Comparison of ENCODE assay signal across 8 mouse cellular contexts in the genomic region with DNA sequence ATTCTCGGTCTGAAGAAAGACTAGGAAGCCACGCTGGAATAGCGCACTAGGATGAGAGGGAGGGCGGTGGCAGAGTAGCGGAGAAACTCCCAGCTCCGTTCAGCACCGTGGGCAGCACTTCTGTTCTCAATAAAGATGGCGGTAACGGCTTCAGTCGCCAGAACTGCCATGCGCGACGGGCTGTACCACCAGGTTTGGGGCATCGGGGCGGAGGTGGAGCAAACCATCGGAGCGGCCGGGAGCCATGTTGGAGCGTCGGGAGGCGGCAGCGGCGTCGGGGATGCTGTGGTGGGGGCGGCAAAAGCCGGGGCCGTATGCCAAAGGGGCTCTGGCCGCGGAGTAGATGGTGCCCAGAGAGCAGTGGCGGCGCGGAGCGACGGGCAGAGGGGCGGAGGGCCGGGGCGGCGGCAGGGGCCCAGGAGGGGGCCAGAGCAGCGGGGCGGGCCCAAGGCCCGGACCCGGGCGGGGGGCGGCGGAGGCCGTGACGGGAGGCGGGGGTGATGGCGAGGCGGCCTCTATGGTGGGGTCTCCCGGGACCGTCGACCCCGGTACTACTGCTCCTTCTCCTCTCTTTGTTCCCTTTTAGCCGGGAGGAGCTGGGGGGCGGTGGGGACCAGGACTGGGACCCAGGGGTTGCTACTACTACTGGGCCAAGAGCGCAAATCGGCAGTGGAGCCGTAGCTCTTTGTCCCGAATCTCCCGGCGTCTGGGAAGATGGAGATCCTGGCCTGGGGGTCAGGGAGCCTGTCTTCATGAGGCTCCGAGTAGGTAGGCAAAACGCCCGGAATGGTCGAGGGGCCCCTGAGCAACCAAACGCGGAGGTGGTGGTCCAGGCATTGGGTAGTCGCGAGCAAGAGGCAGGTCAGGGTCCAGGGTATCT. TPM values are rescaled to one million over a fixed set of nuclear protein-coding genes. Genes with fewer than 3 reads are reported as not detected.
DNase-seq lines count a peak whose midpoint lies in the region; ATAC-seq and TF ChIP-seq lines count a peak whose summit lies in the region.

A gene (plus strand): TSS at position 501 of the 880 bp plus-strand sequence.

- H3K9ac ChIP-seq in lung, embryonic 16.5 days (ENCODE audit: low read length): no peak within 1 kb of the TSS
- peak within 1 kb of the TSS; percentile 86 for H3K9ac ChIP-seq in forebrain, embryonic 13.5 days
- H3K9ac ChIP-seq in intestine, embryonic 16.5 days (ENCODE audit: low read depth, low read length): 0 out of 2 replicates have a peak within 1 kb of the TSS, but pooled peaks have one; percentile 18
- H3K9ac ChIP-seq in liver, adult 2 months (ENCODE audit: low read depth, low read length): no peak within 1 kb of the TSS

- H3K4me2 ChIP-seq in lung, embryonic 16.5 days (ENCODE audit: low read depth, low read length): peak within 1 kb of the TSS; percentile 65
- peak within 1 kb of the TSS; percentile 92 for H3K4me2 ChIP-seq in forebrain, embryonic 13.5 days
- peak within 1 kb of the TSS; percentile 56 for H3K4me2 ChIP-seq in intestine, embryonic 16.5 days (ENCODE audit: low read depth, low read length)

- no peaks in the 10 kb centered on the region for H3K36me3 ChIP-seq in lung, embryonic 16.5 days (ENCODE audit: control insufficient read depth, insufficient read depth, low read length)
- H3K36me3 ChIP-seq in forebrain, embryonic 13.5 days (ENCODE audit: poor library complexity, severe bottlenecking): peaks cover 34% of the 10 kb centered on the region
- no peaks in the 10 kb centered on the region for H3K36me3 ChIP-seq in intestine, embryonic 16.5 days (ENCODE audit: control insufficient read depth, insufficient read depth, low read length)
- H3K36me3 ChIP-seq in liver, adult 2 months (ENCODE audit: control insufficient read depth, insufficient read depth, low read length): no peaks in the 10 kb centered on the region

- H3K4me3 ChIP-seq in lung, embryonic 16.5 days (ENCODE audit: low read length): peak within 1 kb of the TSS; percentile 45
- H3K4me3 ChIP-seq in forebrain, embryonic 13.5 days: peak within 1 kb of the TSS; percentile 75
- H3K4me3 ChIP-seq in intestine, embryonic 16.5 days (ENCODE audit: low read length): peak within 1 kb of the TSS; percentile 45
- peak within 1 kb of the TSS; percentile 40; the same call in 1 of the 2 replicates for H3K4me3 ChIP-seq in liver, adult 2 months (ENCODE audit: insufficient read depth, low read depth, low read length)
- H3K4me3 ChIP-seq in olfactory bulb, adult 2 months (ENCODE audit: insufficient read depth, low read depth, low read length): peak within 1 kb of the TSS; percentile 86

- TF ChIP-seq POLR2A in liver, adult 2 months (IDR thresholded peaks at IDR 0.05; ENCODE audit: extremely low read depth, insufficient read depth, low read length): no peak
- TF ChIP-seq POLR2A in olfactory bulb, adult 2 months (IDR thresholded peaks at IDR 0.05; ENCODE audit: insufficient read depth, low read depth, low read length): peak; percentile 41; the same call in 1 of the 2 replicates

- H3K27ac ChIP-seq in lung, embryonic 16.5 days (ENCODE audit: low read length): no peak within 1 kb of the TSS
- H3K27ac ChIP-seq in forebrain, embryonic 13.5 days: peak within 1 kb of the TSS; percentile 74
- no peak within 1 kb of the TSS for H3K27ac ChIP-seq in intestine, embryonic 16.5 days (ENCODE audit: low read length)
- no peak within 1 kb of the TSS for H3K27ac ChIP-seq in liver, adult 2 months (replicated peaks; ENCODE audit: insufficient read depth, low read depth, low read length)
- H3K27ac ChIP-seq in olfactory bulb, adult 2 months (ENCODE audit: insufficient read depth, low read depth, low read length): 0 out of 2 replicates have a peak within 1 kb of the TSS, but pooled peaks have one; percentile 18

- TF ChIP-seq CTCF in liver, adult 2 months (IDR thresholded peaks at IDR 0.05; ENCODE audit: low read depth, low read length): no peak
- no peak for TF ChIP-seq CTCF in olfactory bulb, adult 2 months (IDR thresholded peaks at IDR 0.05; ENCODE audit: insufficient read depth, low read depth, low read length)

- no peak for DNase-seq in lung, postnatal 25 days (ENCODE audit: low spot score)
- DNase-seq in c-Kit-positive CD71-positive TER-119-positive erythroid progenitor cells, embryonic 14.5 days (ENCODE audit: low spot score): peak; percentile 47
- no peak for DNase-seq in liver, adult 2 months (ENCODE audit: extremely low read depth, low read depth, low spot score)
- DNase-seq in spleen, adult 12 weeks (ENCODE audit: low spot score): no peak

- H3K4me1 ChIP-seq in lung, embryonic 16.5 days (replicated peaks; ENCODE audit: control insufficient read depth, insufficient read depth, low read length): peaks cover 4% of the 10 kb centered on the region; the same call in 1 of the 2 replicates
- peaks cover 56% of the 10 kb centered on the region for H3K4me1 ChIP-seq in forebrain, embryonic 13.5 days
- peaks cover 11% of the 10 kb centered on the region for H3K4me1 ChIP-seq in intestine, embryonic 16.5 days (ENCODE audit: control insufficient read depth, insufficient read depth, low read length)
- H3K4me1 ChIP-seq in liver, adult 2 months (ENCODE audit: control insufficient read depth, insufficient read depth, low read length): peaks cover 4% of the 10 kb centered on the region; the same call in 1 of the 2 replicates
- H3K4me1 ChIP-seq in olfactory bulb, adult 2 months (ENCODE audit: control insufficient read depth, insufficient read depth, low read length): peaks cover 31% of the 10 kb centered on the region

- peaks cover 79% of the 10 kb centered on the region for H3K27me3 ChIP-seq in lung, embryonic 16.5 days (ENCODE audit: control insufficient read depth, insufficient read depth, low read depth, low read length)
- peaks cover 64% of the 10 kb centered on the region for H3K27me3 ChIP-seq in forebrain, embryonic 13.5 days
- peaks cover 61% of the 10 kb centered on the region for H3K27me3 ChIP-seq in intestine, embryonic 16.5 days (replicated peaks; ENCODE audit: control insufficient read depth, insufficient read depth, low read length)
- peaks cover 28% of the 10 kb centered on the region for H3K27me3 ChIP-seq in liver, adult 2 months (ENCODE audit: control insufficient read depth, insufficient read depth, low read length)

- no peaks in the 10 kb centered on the region for H3K79me2 ChIP-seq in liver, adult 2 months (ENCODE audit: control insufficient read depth, insufficient read depth, low read length)

- H3K9me3 ChIP-seq in lung, embryonic 16.5 days (ENCODE audit: control insufficient read depth, low read length): no peaks in the 10 kb centered on the region
- H3K9me3 ChIP-seq in forebrain, embryonic 13.5 days (replicated peaks): no peaks in the 10 kb centered on the region
- H3K9me3 ChIP-seq in intestine, embryonic 16.5 days (ENCODE audit: control insufficient read depth, low read length): no peaks in the 10 kb centered on the region

- WGBS in lung, embryonic 16.5 days: 3% methylated on average over 64 of the region's 70 CpGs
- WGBS in forebrain, embryonic 13.5 days: 1% methylated on average over 52 of the region's 70 CpGs
- WGBS in intestine, embryonic 16.5 days: 2% methylated on average over 69 of the region's 70 CpGs
- WGBS in liver, adult 2 months: 5% methylated on average over 65 of the region's 70 CpGs
- under 1% methylated on average over 63 of the region's 70 CpGs for WGBS in olfactory bulb, adult 2 months

- peak; percentile 65 for ATAC-seq in lung, embryonic 16.5 days (ENCODE audit: low read depth)
- peak; percentile 78 for ATAC-seq in forebrain, embryonic 13.5 days
- peak; percentile 19; the same call in 1 of the 2 replicates for ATAC-seq in intestine, embryonic 16.5 days

RNA-seq across cellular contexts. Expression of the gene that starts here (rescaled TPM):
- polyA plus RNA-seq in lung, embryonic 16.5 days (2015; fragmentation: Nextera tagmentation; extraction: Ambion mirVana): 0.11 and 0.14 TPM in 2 replicates
- 13.3 and 14.4 TPM in 2 replicates for polyA plus RNA-seq in forebrain, embryonic 13.5 days (2015; fragmentation: Nextera tagmentation; extraction: Ambion mirVana)
- polyA plus RNA-seq in intestine, embryonic 16.5 days (2015; fragmentation: Nextera tagmentation; extraction: Ambion mirVana): 0.47 and 0.61 TPM in 2 replicates
- total RNA-seq in liver, adult 2 months (2014; rRNA removed): under 0.01 TPM in 1 of 2 replicates, not detected in the other
- not detected in 2 replicates for polyA plus RNA-seq in liver, adult 2 months (2012; rRNA removed)
- not detected in 2 replicates for polyA plus RNA-seq in olfactory bulb, adult 2 months (2012; ENCODE audit: insufficient read depth, insufficient read length, low replicate concordance, missing spikeins)

Comparison
In these comparisons a context has a peak if more than half of its experiments do, and no peak if none do; other contexts are left out.
1. Peak in ATAC-seq, H3K4me3 ChIP-seq and H3K4me2 ChIP-seq in lung, embryonic 16.5 days; RNA of the gene not detected or under 1 TPM.
2. Peak in ATAC-seq, H3K4me3 ChIP-seq, H3K9ac ChIP-seq and H3K4me2 ChIP-seq in intestine, embryonic 16.5 days; RNA of the gene not detected or under 1 TPM.
3. ATAC-seq: peak in every context shown above with its lines; median percentile 78 in forebrain, embryonic 13.5 days; 65 in lung, embryonic 16.5 days; 19 in intestine, embryonic 16.5 days.
4. H3K27ac ChIP-seq: peak in forebrain, embryonic 13.5 days (single experiment) and olfactory bulb, adult 2 months (single experiment); none in lung, embryonic 16.5 days (single experiment), intestine, embryonic 16.5 days (single experiment) and liver, adult 2 months (single experiment).
5. Peak in every context shown above with its lines, with median percentiles within 50 percentile points of each other: H3K4me2 ChIP-seq and H3K4me3 ChIP-seq.